Mouse (Mus musculus) megakaryocyte, embryonic 14.5 days (primary cell): ENCODE results near the gene Cgas.

Experiments used
- FLI1 ChIP-seq: IDR thresholded peaks from 2 replicates; pipeline ENCODE4 v1.6.1; 2012; ENCODE audit warnings: low read length, inconsistent platforms, mixed read lengths
- GATA1 ChIP-seq: IDR thresholded peaks from 3 replicates; pipeline ENCODE4 v1.6.1; 2012; ENCODE audit warnings: mixed read lengths, low read length, inconsistent platforms, borderline replicate concordance

DNA sequence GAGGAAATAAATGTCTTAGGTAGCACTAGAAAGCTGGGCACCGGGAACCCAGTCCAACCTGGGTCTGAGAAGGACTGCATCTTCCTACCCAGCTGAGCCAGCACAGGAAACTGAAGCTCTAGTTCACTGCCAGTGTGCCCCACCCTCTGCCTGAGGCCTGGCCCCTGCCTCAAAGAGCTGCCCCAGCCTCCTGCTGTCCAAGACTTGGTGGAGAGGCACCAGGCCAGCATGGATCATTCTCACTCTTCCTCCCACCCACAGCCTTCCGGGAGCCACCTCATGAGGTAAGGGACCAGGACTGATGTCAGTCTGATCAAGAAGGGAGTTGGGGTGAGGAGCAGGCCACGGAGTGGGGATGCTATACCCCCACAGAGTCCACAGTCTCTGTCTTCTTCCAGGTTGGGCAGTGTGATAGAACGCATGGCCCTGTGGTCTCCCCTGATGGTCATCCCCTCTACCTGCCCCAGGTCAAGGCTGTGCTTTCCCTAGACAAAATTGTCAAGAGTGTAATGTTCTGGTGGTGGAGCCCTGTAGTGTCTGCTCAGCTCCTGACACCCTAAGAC is 14.1 kb downstream of the Cgas start:
- TF ChIP-seq GATA1 (no peak), FLI1 (no peak)
